Mouse (Mus musculus) limb, embryonic 11.5 days (tissue): ENCODE measurements around the gene Pex11b. TPM values are rescaled to one million over a fixed set of nuclear protein-coding genes. Genes with fewer than 3 reads are reported as not detected.

Source experiments
- ATAC-seq: fragments of 200-750 bp; cut with Nextera tagmentation; 2 replicates; pipeline ENCODE4 v1.8.0; 2017; ENCODE audit warnings: low read depth; ENCODE audit not compliant: insufficient number of reproducible peaks, low FRiP score, low TSS enrichment
- DNase-seq: peaks from one replicate; pipeline ENCODE4 v3.0.0-alpha.2; 2015; ENCODE audit warnings: low spot score
- H3K27ac ChIP-seq: fragments of 300-500 bp; sonication (generic); replicated peaks from 2 replicates; pipeline ENCODE4 v1.5.1; 2014; ENCODE audit warnings: low read depth, mild to moderate bottlenecking, low read length
- H3K27me3 ChIP-seq: fragments of 300-500 bp; sonication (generic); 2 replicates; pipeline ENCODE4 v1.6.1; 2014; ENCODE audit warnings: mild to moderate bottlenecking, low read length, mixed read lengths; ENCODE audit not compliant: control insufficient read depth, insufficient read depth
- H3K36me3 ChIP-seq: fragments of 300-500 bp; sonication (generic); 2 replicates; pipeline ENCODE4 v1.6.1; 2014; ENCODE audit warnings: mild to moderate bottlenecking, low read length, moderate library complexity, mixed read lengths; ENCODE audit not compliant: control insufficient read depth, insufficient read depth
- H3K4me1 ChIP-seq: fragments of 300-500 bp; sonication (generic); 2 replicates; pipeline ENCODE4 v1.6.1; 2014; ENCODE audit warnings: low read length, mixed read lengths; ENCODE audit not compliant: control insufficient read depth, insufficient read depth
- H3K4me2 ChIP-seq: fragments of 300-500 bp; sonication (generic); 2 replicates; pipeline ENCODE4 v1.6.1; 2014; ENCODE audit warnings: low read depth, mild to moderate bottlenecking, moderate library complexity; ENCODE audit not compliant: severe bottlenecking
- H3K4me3 ChIP-seq: fragments of 300-500 bp; sonication (generic); 2 replicates; pipeline ENCODE4 v1.5.1; 2014; ENCODE audit warnings: low read depth, low read length
- H3K9ac ChIP-seq: fragments of 300-500 bp; sonication (generic); 2 replicates; pipeline ENCODE4 v1.6.1; 2014; ENCODE audit warnings: mild to moderate bottlenecking, low read length
- H3K9me3 ChIP-seq: fragments of 300-500 bp; sonication (generic); 2 replicates; pipeline ENCODE4 v1.6.1; 2016; ENCODE audit warnings: low read length; ENCODE audit not compliant: control insufficient read depth
- WGBS: fragments of 180-500 bp; shearing (Covaris S2); extraction: QIAGEN DNeasy Blood & Tissue Kit; methylation state at CpG from one replicate; pipeline ENCODE4 v1.1.7; 2014; 5-methylcytosine and 5-hydroxymethylcytosine counted together
- polyA plus RNA-seq: library from polyadenylated mRNA; unstranded; fragments of >200 nt; fragmentation: Nextera tagmentation; extraction: Ambion mirVana; gene quantifications from 2 replicates; pipeline ENCODE4 v1.2.1, GENCODE M21; 2014

Gene Pex11b
- polyA plus RNA-seq, 1 experiment from 2014 or later = 48.4 TPM

GRCm38 (mm10) chr3:96671519-96671918 is 36.3 kb downstream of the Pex11b start:
- DNase-seq = no peak
- no peaks in the 10 kb centered on the region for H3K36me3 ChIP-seq
- H3K9me3 ChIP-seq = no peaks in the 10 kb centered on the region
- no peak for ATAC-seq
- no peak overlapping the region for H3K4me3 ChIP-seq
- no peak overlapping the region for H3K27ac ChIP-seq
- no peak overlapping the region for H3K9ac ChIP-seq
- no peaks in the 10 kb centered on the region for H3K27me3 ChIP-seq
- 88% methylated on average over 5 of the region's 5 CpGs for WGBS
- H3K4me1 ChIP-seq = 0 out of 2 replicates have a peak, but pooled peaks cover 2% of the 10 kb centered on the region
- no peak overlapping the region for H3K4me2 ChIP-seq

- no peak overlapping the region for H3K4me3 ChIP-seq
- no peaks in the 10 kb centered on the region for H3K36me3 ChIP-seq
- no peaks in the 10 kb centered on the region for H3K9me3 ChIP-seq
- no peak for DNase-seq
- H3K4me1 ChIP-seq = 0 out of 2 replicates have a peak, but pooled peaks cover 2% of the 10 kb centered on the region
- H3K27me3 ChIP-seq = no peaks in the 10 kb centered on the region
- no peak overlapping the region for H3K4me2 ChIP-seq
- no peak overlapping the region for H3K9ac ChIP-seq
- 69% methylated on average over 4 of the region's 4 CpGs for WGBS
- H3K27ac ChIP-seq = no peak overlapping the region
- ATAC-seq = no peak
Observed at GRCm38 (mm10) chr3:96673514-96673913, 38.3 kb downstream of the Pex11b start.

GRCm38 (mm10) chr3:96674442-96674841 is 39.3 kb downstream of the Pex11b start:
- DNase-seq (peak; percentile 64), ATAC-seq (peak; percentile 17; the same call in 1 of the 2 replicates)
- Histone ChIP-seq H3K36me3 (no peaks in the 10 kb centered on the region), H3K4me2 (no peak overlapping the region), H3K9ac (no peak overlapping the region), H3K4me3 (no peak overlapping the region), H3K9me3 (no peaks in the 10 kb centered on the region), H3K27ac (no peak overlapping the region), H3K4me1 (0 out of 2 replicates have a peak, but pooled peaks cover 2% of the 10 kb centered on the region), H3K27me3 (no peaks in the 10 kb centered on the region)
- WGBS = 24% methylated on average over 8 of the region's 8 CpGs

- no peak overlapping the region for H3K4me2 ChIP-seq
- WGBS = 61% methylated on average over 3 of the region's 3 CpGs
- no peak for ATAC-seq
Observed at GRCm38 (mm10) chr3:96675171-96675570, 40.0 kb downstream of the Pex11b start.

GRCm38 (mm10) chr3:96675690-96676089 is 40.5 kb downstream of the Pex11b start:
- no peak for ATAC-seq
- Histone ChIP-seq H3K4me3 (no peak overlapping the region), H3K4me1 (no peaks in the 10 kb centered on the region), H3K9ac (no peak overlapping the region), H3K4me2 (no peak overlapping the region), H3K27ac (no peak overlapping the region), H3K36me3 (no peaks in the 10 kb centered on the region), H3K27me3 (peaks cover 6% of the 10 kb centered on the region; the same call in 1 of the 2 replicates), H3K9me3 (no peaks in the 10 kb centered on the region)
- WGBS = 41% methylated on average over 3 of the region's 3 CpGs
- no peak for DNase-seq

More at GRCm38 (mm10) chr3:96675171-96675570, 40.0 kb downstream of the Pex11b start:
- H3K9me3 ChIP-seq = no peaks in the 10 kb centered on the region
- 0 out of 2 replicates have a peak, but pooled peaks cover 2% of the 10 kb centered on the region for H3K4me1 ChIP-seq
- no peak overlapping the region for H3K27ac ChIP-seq
- H3K36me3 ChIP-seq = no peaks in the 10 kb centered on the region
- H3K9ac ChIP-seq = no peak overlapping the region
- peaks cover 2% of the 10 kb centered on the region; the same call in 1 of the 2 replicates for H3K27me3 ChIP-seq
- no peak overlapping the region for H3K4me3 ChIP-seq
- no peak for DNase-seq

GRCm38 (mm10) chr3:96678456-96678855 is 43.3 kb downstream of the Pex11b start:
- Histone ChIP-seq H3K9me3 (no peaks in the 10 kb centered on the region), H3K27me3 (peaks cover 10% of the 10 kb centered on the region; the same call in 1 of the 2 replicates), H3K4me1 (no peaks in the 10 kb centered on the region), H3K9ac (no peak overlapping the region), H3K36me3 (no peaks in the 10 kb centered on the region), H3K4me3 (no peak overlapping the region), H3K4me2 (no peak overlapping the region), H3K27ac (no peak overlapping the region)
- WGBS = 69% methylated on average over 7 of the region's 7 CpGs
- ATAC-seq (no peak), DNase-seq (no peak)

- no peak for ATAC-seq
- 31% methylated on average over 5 of the region's 5 CpGs for WGBS
- H3K27me3 ChIP-seq = peaks cover 14% of the 10 kb centered on the region
Observed at GRCm38 (mm10) chr3:96679159-96679674, 44.0 kb downstream of the Pex11b start.

GRCm38 (mm10) chr3:96680269-96680956 is 45.2 kb downstream of the Pex11b start:
- H3K4me1 ChIP-seq = no peaks in the 10 kb centered on the region
- H3K27me3 ChIP-seq = peaks cover 21% of the 10 kb centered on the region
- H3K4me3 ChIP-seq = no peak overlapping the region
- no peak for DNase-seq
- H3K27ac ChIP-seq = no peak overlapping the region
- no peak overlapping the region for H3K4me2 ChIP-seq
- no peaks in the 10 kb centered on the region for H3K36me3 ChIP-seq
- H3K9me3 ChIP-seq = no peaks in the 10 kb centered on the region
- no peak for ATAC-seq
- WGBS = 19% methylated on average over 12 of the region's 12 CpGs
- no peak overlapping the region for H3K9ac ChIP-seq

More at GRCm38 (mm10) chr3:96679159-96679674, 44.0 kb downstream of the Pex11b start:
- Histone ChIP-seq H3K27ac (no peak overlapping the region), H3K4me3 (no peak overlapping the region), H3K36me3 (no peaks in the 10 kb centered on the region), H3K4me2 (no peak overlapping the region), H3K9ac (no peak overlapping the region), H3K4me1 (no peaks in the 10 kb centered on the region), H3K9me3 (no peaks in the 10 kb centered on the region)
- DNase-seq = no peak
